Mouse (Mus musculus) layer of hippocampus, postnatal 10 days (tissue): ENCODE data around the gene Mmp7. TPM values are rescaled to one million over a fixed set of nuclear protein-coding genes. Genes with fewer than 3 reads are reported as not detected.

ENCODE experiments used
- DNase-seq, 2 experiments: peaks; one replicate each; pipeline ENCODE4 v3.0.0; 2021; ENCODE audit warnings: low spot score in 2 of 2
- total RNA-seq, 2 experiments: library from RNA; stranded (reverse); gene quantifications; 2 replicates each; pipeline ENCODE4 v1.2.3; 2021

Gene Mmp7
- total RNA-seq, 2 experiments from 2014 or later: not detected

DNA sequence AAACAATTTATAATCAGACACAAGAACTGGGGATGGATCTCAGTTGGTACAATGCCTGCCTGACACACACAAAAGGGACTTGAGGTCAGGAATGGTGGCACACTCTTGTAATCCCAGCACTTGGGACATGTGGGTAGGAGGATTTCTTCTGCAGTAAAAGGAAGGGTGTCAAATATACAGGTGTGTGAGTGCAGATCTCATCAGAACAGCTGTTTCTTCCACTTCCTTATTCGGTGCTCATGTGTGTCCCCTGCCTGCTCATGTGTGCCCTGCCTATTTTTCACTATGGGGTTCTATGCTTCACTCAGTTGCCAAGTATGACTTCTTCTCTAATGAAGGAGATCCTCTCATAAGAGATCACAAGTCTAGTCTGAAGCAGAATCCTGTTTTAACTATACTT is 50.8 kb downstream of the Mmp7 start:
- DNase-seq: no peak

DNA sequence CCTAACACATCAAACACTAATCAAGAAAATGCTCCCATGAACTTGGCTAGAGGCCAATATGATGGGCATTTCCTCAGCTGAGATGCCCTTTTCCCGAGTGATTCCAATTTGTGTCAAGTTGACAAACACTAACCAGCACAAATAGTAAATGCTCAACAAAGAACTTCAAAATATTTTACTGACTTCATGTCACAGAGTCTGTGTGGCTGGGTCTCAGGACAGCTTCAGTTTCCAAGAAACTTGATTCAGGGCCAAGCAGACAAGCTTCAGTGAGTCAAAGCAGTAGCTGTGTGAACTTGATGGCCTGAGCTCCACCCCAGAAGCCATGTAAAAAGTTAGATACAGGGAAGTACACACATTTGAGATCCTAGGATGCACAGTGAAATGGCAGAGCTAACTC is 52.3 kb downstream of the Mmp7 start:
- DNase-seq: no peak

DNA sequence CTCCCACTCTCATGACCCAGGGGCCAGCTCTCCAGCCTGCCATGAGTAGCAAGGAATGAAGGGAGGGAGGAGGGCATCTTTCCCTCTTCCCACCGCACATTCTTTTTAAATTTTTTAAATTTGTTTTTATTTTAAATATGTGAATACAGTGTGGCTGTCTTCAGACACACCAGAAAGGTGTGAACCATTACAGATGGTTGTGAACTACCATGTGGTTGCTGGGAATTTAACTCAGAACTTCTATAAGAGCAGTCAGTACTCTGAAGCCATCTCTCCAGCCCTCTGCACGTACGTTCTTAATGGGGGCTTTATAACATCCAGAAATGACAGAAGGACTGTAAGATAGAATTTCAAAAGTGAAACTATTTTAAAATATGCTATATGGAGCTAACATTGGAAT is 57.0 kb downstream of the Mmp7 start:
- no peak for DNase-seq

Other genes with a start within 250 kb of the Mmp7 start
- not detected for gene Mmp3, start 246.3 kb upstream of the Mmp7 start, total RNA-seq
- not detected for gene Mmp10, start 189.7 kb upstream of the Mmp7 start, total RNA-seq
- not detected for gene Mmp8, start 133.6 kb upstream of the Mmp7 start, total RNA-seq
- not detected for gene Mmp27, start 120.7 kb upstream of the Mmp7 start, total RNA-seq
- not detected for gene Mmp20, start 63.9 kb upstream of the Mmp7 start, total RNA-seq
- gene Tmem123, start 72.0 kb downstream of the Mmp7 start, total RNA-seq: 10 to 100 TPM; 10.5 to 10.7 TPM
- gene Birc2, start 145.0 kb downstream of the Mmp7 start, total RNA-seq: 10 to 100 TPM; 24.9 to 26.9 TPM
- gene Birc3, start 181.1 kb downstream of the Mmp7 start, total RNA-seq: 1 to 10 TPM; 1.3 to 3.0 TPM